Mouse (Mus musculus) large intestine, adult 2 months (tissue): Measurements from ENCODE around the gene Ap5b1. TPM values are rescaled to one million over a fixed set of nuclear protein-coding genes. Genes with fewer than 3 reads are reported as not detected.

Source experiments
- DNase-seq: peaks from one replicate; pipeline ENCODE4 v3.0.0-alpha.2; 2012; ENCODE audit warnings: low read depth, low spot score
- WGBS: fragments of 180-500 bp; shearing (Covaris S2); methylation state at CpG from one replicate; pipeline ENCODE4 v1.1.7; 2018; 5-methylcytosine and 5-hydroxymethylcytosine counted together
- polyA plus RNA-seq: library from polyadenylated mRNA; depleted of rRNA; stranded (reverse); fragments of >200 nt; gene quantifications from 2 replicates; pipeline ENCODE4 v1.2.3, GENCODE M21; 2012; rRNA removed

Ap5b1 gene
- 11.9 and 19.5 TPM in 2 replicates for polyA plus RNA-seq

- DNase-seq = no peak
These were observed at the start of gene Ap5b1 for GRCm38 (mm10) chr19:5567534-5568469. Gene Ap5b1 (plus strand): TSS chr19:5568025.

GRCm38 (mm10) chr19:5518721-5519120, 49.1 kb upstream of the Ap5b1 start:
- DNase-seq = no peak
- WGBS = 56% methylated on average over 3 of the region's 3 CpGs

More at GRCm38 (mm10) chr19:5567534-5568469, at the start of gene Ap5b1:
- under 1% methylated on average over 102 of the region's 102 CpGs for WGBS

GRCm38 (mm10) chr19:5525204-5525603, 42.6 kb upstream of the Ap5b1 start:
- 75% methylated on average over 5 of the region's 5 CpGs for WGBS

GRCm38 (mm10) chr19:5529325-5530137, 38.3 kb upstream of the Ap5b1 start:
- WGBS = 7% methylated on average over 20 of the region's 20 CpGs
- DNase-seq = peak; percentile 96

More at GRCm38 (mm10) chr19:5525204-5525603, 42.6 kb upstream of the Ap5b1 start:
- DNase-seq = no peak

- WGBS = 33% methylated on average over 7 of the region's 7 CpGs
- no peak for DNase-seq
These were observed 37.7 kb upstream of the Ap5b1 start for GRCm38 (mm10) chr19:5530138-5530524.

GRCm38 (mm10) chr19:5532520-5532919, 35.3 kb upstream of the Ap5b1 start:
- WGBS = 52% methylated on average over 8 of the region's 8 CpGs
- no peak for DNase-seq

GRCm38 (mm10) chr19:5538786-5539185, 29.0 kb upstream of the Ap5b1 start:
- DNase-seq = no peak
- WGBS = 88% methylated on average over 8 of the region's 8 CpGs

- DNase-seq = no peak
- 73% methylated on average over 9 of the region's 9 CpGs for WGBS
These were observed 24.5 kb upstream of the Ap5b1 start for GRCm38 (mm10) chr19:5543362-5543761.

- no peak for DNase-seq
- WGBS = 68% methylated on average over 11 of the region's 11 CpGs
These were observed 23.8 kb upstream of the Ap5b1 start for GRCm38 (mm10) chr19:5544031-5544430.

- 71% methylated on average over 4 of the region's 4 CpGs for WGBS
- DNase-seq = no peak
These were observed 20.3 kb upstream of the Ap5b1 start for GRCm38 (mm10) chr19:5547471-5548056.

GRCm38 (mm10) chr19:5553802-5554201, 14.0 kb upstream of the Ap5b1 start:
- DNase-seq = no peak
- WGBS = 21% methylated on average over 8 of the region's 8 CpGs

- DNase-seq = no peak
- WGBS = 37% methylated on average over 14 of the region's 14 CpGs
These were observed 13.6 kb upstream of the Ap5b1 start for GRCm38 (mm10) chr19:5554212-5554611.

- WGBS = 45% methylated on average over 7 of the region's 7 CpGs
- DNase-seq = no peak
These were observed 9.7 kb upstream of the Ap5b1 start for GRCm38 (mm10) chr19:5558169-5558568.

- DNase-seq = no peak
- WGBS = 21% methylated on average over 8 of the region's 8 CpGs
These were observed 9.1 kb upstream of the Ap5b1 start for GRCm38 (mm10) chr19:5558770-5559169.

GRCm38 (mm10) chr19:5559229-5559628, 8.6 kb upstream of the Ap5b1 start:
- DNase-seq = no peak
- WGBS = 23% methylated on average over 8 of the region's 8 CpGs

- under 1% methylated on average over 69 of the region's 69 CpGs for WGBS
- no peak for DNase-seq
These were observed 8.0 kb upstream of the Ap5b1 start for GRCm38 (mm10) chr19:5559631-5560456.

- DNase-seq = no peak
- WGBS = 1% methylated on average over 57 of the region's 57 CpGs
These were observed 7.3 kb upstream of the Ap5b1 start, which contains the start of gene Ovol1 for GRCm38 (mm10) chr19:5560457-5561041. Gene Ovol1 (minus strand): TSS chr19:5560646.

- no peak for DNase-seq
- 15% methylated on average over 10 of the region's 10 CpGs for WGBS
These were observed 6.5 kb upstream of the Ap5b1 start for GRCm38 (mm10) chr19:5561252-5561790.
